Mouse (Mus musculus): ENCODE measurements around the gene Sirt6. TPM values are rescaled to one million over a fixed set of nuclear protein-coding genes. Genes with fewer than 3 reads are reported as not detected.

Sirt6 gene
- total RNA-seq, 1 experiment from 2014 or later, result 22.2 TPM

DNA sequence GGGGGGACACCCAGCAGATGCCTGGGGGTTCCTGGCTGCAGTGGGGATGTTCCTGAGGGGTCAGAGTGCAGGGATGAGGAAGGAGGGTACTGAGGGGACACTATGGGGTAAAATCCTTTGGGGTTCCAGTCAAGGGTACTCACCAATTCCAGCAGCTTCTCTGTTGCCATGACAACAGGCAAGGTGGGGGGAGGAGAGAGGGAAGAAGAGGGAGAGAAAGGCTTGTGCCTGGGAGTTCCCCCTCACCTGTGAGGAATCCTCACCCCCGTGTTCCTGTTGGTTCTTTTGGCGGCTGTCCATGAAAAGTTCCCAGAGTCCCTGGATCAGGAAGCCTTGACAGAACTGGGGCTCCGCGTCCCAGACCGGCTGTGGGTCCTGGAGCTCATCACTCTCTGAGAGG, 32.0 kb downstream of the Sirt6 start:
- DNase-seq, result no peak

GRCm38 (mm10) chr10:81593935-81594334, 33.7 kb downstream of the Sirt6 start:
- DNase-seq, result no peak

GRCm38 (mm10) chr10:81593223-81593622, 34.4 kb downstream of the Sirt6 start:
- DNase-seq, result no peak

GRCm38 (mm10) chr10:81592631-81593030, 35.0 kb downstream of the Sirt6 start:
- DNase-seq, result no peak

DNA sequence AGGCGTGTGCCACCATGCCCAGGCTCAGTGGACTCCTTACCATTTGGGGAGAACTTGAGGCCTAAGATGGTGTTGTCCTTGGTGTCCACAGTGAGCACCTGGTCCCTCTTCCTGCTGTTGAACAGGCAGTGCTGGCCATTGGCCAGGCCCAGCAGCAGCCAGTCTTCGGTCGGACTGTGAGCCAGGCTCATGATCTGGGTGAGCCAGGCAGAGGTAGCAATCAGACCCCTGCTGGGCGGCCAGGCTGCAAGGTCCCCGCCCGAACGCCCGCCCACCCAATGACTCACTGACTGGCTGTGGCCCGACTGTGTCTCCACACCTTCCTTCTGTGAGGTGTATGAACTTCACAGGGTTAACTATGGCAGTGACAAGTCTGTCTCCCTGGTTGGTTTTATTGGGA, 35.8 kb downstream of the Sirt6 start:
- no peak for DNase-seq

GRCm38 (mm10) chr10:81588739-81589138, 38.9 kb downstream of the Sirt6 start:
- no peak for DNase-seq

DNA sequence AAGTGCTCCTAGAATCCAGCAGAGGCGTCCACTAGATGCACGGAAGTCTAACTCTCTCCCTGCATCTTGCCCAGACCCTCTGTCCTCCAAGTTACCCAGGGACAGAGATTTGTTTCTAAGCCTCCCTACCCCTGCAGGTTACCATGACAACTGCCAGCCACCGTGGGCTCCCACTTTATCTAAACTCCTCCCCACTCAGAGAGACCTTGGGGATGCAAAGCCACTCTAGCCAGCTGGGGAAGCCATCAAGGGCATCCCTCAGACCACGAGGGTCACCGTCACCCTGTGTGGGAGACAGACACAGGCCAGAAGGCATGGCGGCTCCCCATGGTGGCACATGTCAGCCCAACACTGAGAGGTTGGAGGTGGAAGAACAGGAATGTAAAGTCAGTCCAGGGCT, 44.2 kb downstream of the Sirt6 start:
- peak; percentile 65 for DNase-seq

- no peak for DNase-seq
These were observed 47.0 kb downstream of the Sirt6 start for GRCm38 (mm10) chr10:81580441-81581070.

DNA sequence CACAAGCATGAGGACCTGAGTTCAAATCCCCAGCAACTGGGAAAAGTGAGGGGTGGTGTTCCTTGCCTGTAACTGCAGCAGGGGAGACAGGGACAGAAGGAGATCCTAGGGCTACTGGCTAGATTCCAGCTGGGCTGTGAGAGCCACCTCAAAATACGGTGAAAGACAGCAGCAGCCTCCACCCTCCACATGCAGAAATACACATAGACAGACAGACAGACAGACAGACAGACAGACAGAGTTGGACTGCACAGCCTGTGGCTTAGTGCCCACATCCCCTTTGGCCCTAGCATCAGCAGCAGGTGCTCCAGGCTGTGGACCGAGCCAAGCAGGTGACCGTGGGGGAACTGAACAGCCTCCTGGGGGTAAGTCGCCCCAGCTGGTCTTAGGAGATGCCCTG, 47.6 kb downstream of the Sirt6 start:
- no peak for DNase-seq

- DNase-seq, result no peak
These were observed 51.9 kb downstream of the Sirt6 start for GRCm38 (mm10) chr10:81575695-81576094.

- DNase-seq, result peak; percentile 52
These were observed 52.4 kb downstream of the Sirt6 start for GRCm38 (mm10) chr10:81575208-81575631.

DNA sequence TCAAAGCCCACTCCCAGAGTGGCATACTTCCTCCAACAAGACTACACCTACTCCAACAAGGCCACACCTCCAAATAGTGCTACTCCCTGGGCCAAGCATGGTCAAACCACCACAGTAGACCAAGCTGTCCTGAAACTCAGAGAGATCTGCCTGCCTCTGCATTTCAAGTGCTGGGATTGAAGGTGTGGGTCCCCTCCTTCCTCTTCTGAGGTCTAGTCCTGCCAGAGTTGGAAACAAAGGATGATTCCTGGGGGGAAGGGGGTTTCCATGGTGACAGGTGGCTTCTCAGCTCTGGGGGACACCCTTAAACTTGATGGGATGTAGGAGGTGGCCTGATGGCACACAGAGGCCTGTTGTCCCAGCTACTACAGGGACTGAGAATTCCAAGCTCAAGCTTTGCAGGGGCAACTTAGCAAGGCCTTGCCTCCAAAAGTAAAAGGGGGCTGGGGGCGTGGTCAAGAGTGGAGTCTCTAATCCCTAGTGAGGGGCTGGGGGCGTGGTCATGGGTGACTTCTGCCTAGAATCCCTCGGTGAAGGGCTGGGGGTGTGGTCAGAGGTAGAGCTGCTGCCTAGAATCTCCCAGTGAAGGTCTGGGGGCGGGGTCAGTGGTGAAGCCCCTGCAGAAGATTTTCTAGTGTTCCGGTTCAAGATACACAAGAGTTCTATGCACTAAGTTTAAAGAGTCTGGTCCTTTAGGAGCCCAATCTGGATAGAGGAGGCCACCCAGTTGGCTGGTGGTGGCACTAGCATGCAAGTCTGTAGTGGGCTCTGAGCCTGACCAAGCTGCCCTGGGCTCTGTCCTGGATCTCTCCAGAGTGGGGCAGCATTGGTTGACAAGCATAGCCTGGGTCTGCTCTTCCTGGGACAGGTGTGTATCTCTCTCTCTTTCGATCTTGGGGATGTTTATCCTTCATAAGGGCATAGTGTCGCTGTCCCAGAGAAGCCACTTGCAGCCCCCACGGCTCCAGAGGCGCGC, 53.2 kb downstream of the Sirt6 start, which contains the start of gene Tle2:
Tle2 (plus strand) TSS at position 481 of the 976 bp plus-strand sequence.
- no peak for DNase-seq

- DNase-seq, result no peak
These were observed 54.6 kb downstream of the Sirt6 start for GRCm38 (mm10) chr10:81572975-81573374.

DNA sequence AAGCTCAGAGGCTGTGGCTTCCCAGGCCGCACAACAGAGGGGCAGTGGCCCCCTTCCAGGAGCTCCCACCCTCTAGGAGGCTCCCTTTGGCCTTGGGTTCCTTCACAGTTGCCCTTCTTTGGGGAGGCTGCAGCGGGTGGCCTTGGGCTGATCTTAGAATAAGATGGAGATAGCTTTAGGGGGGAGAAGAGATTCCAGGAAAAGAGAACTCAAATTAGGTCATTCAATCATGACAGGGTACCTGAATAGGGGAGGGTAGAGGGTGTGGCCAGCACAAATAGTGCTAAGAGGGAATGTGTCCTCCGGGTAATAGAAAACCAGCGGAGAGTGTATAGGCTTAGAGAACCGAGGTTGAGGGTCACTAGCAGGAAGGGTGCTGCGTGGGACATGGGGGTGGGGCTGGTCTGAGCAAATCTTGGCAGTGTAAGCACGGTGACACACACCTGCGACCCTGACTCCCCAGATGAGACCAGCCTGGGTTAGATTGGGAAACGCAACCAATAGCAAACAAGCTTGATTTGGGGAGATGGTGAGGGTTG, 55.4 kb downstream of the Sirt6 start:
- peak; percentile 43 for DNase-seq

Other genes starting within 250 kb of the Sirt6 start
- 40.5 and 43.3 TPM in 2 replicates for gene Fzr1, start 249.3 kb downstream of the Sirt6 start, total RNA-seq (2021)
- 52.6 and 55.6 TPM in 2 replicates for gene Dohh, start 243.4 kb downstream of the Sirt6 start, total RNA-seq (2021)
- 0.48 and 1.6 TPM in 2 replicates for gene Gm48551, start 243.3 kb downstream of the Sirt6 start, total RNA-seq (2021)
- gene Gm48552, start 238.8 kb downstream of the Sirt6 start, total RNA-seq (2021), result 0.64 and 2.1 TPM in 2 replicates
- 0.94 and 1.9 TPM in 2 replicates for gene Smim24, start 234.7 kb downstream of the Sirt6 start, total RNA-seq (2021)
- 90.1 and 104 TPM in 2 replicates for gene Nfic, start 172.2 kb downstream of the Sirt6 start, total RNA-seq (2021)
- gene Celf5, start 145.1 kb downstream of the Sirt6 start, total RNA-seq (2021), result 0.48 and 0.98 TPM in 2 replicates
- gene Ncln, start 131.4 kb downstream of the Sirt6 start, total RNA-seq (2021), result 102 and 107 TPM in 2 replicates
- 2.3 and 7.4 TPM in 2 replicates for gene S1pr4, start 127.7 kb downstream of the Sirt6 start, total RNA-seq (2021)
- gene Gna15, start 103.6 kb downstream of the Sirt6 start, total RNA-seq (2021), result 0.85 and 1.9 TPM in 2 replicates
- gene Gna11, start 82.6 kb downstream of the Sirt6 start, total RNA-seq (2021), result 65.0 and 67.2 TPM in 2 replicates
- 646 and 698 TPM in 2 replicates for gene Aes, start 68.3 kb downstream of the Sirt6 start, total RNA-seq (2021)
- gene Tle2, start 53.2 kb downstream of the Sirt6 start, total RNA-seq (2021), result 17.8 and 18.1 TPM in 2 replicates
- 10.1 and 15.3 TPM in 2 replicates for gene Tle6, start 26.7 kb downstream of the Sirt6 start, total RNA-seq (2021)
- gene BC025920, start 21.5 kb downstream of the Sirt6 start, total RNA-seq (2021), result 2.0 TPM in 2 replicates
- gene Ankrd24, start 743 bp upstream of the Sirt6 start, total RNA-seq (2021), result 18.1 and 22.5 TPM in 2 replicates
- 2.1 and 3.3 TPM in 2 replicates for gene Gm10778, start 21.3 kb upstream of the Sirt6 start, total RNA-seq (2021)
- gene Zfp433, start 77.0 kb upstream of the Sirt6 start, total RNA-seq (2021), result 6.0 and 8.7 TPM in 2 replicates
- 2.1 and 3.6 TPM in 2 replicates for gene Gm3055, start 143.4 kb upstream of the Sirt6 start, total RNA-seq (2021)
- gene Gm4767, start 184.4 kb upstream of the Sirt6 start, total RNA-seq (2021), result 1.8 and 2.1 TPM in 2 replicates
- 1.4 and 2.0 TPM in 2 replicates for gene Gm32687, start 236.1 kb upstream of the Sirt6 start, total RNA-seq (2021)

Measured in adrenal gland, postnatal 14 days (tissue).